Mouse (Mus musculus) hindbrain, embryonic 14.5 days (tissue): ENCODE measurements at regions not wholly inside any gene's neighbourhood (a gene's known extent, or its start where the extent isn't known, plus 50 kb on each side); places are given as distances from the start of the nearest gene placed in this dataset.

Source experiments
- ATAC-seq: fragments of 200-750 bp; cut with Nextera tagmentation; 2 replicates; pipeline ENCODE4 v1.8.0; 2017; ENCODE audit warnings: moderate number of reproducible peaks, mild to moderate bottlenecking, moderate TSS enrichment, moderate library complexity; ENCODE audit not compliant: low FRiP score
- DNase-seq: peaks from one replicate; pipeline ENCODE4 v3.0.0-alpha.2; 2015; ENCODE audit warnings: low spot score
- H3K27ac ChIP-seq: fragments of 300-500 bp; sonication (generic); 2 replicates; pipeline ENCODE4 v1.5.1; 2014; ENCODE audit warnings: mild to moderate bottlenecking, moderate library complexity
- H3K27me3 ChIP-seq: fragments of 300-500 bp; sonication (generic); 2 replicates; pipeline ENCODE4 v1.6.1; 2014; ENCODE audit warnings: mild to moderate bottlenecking, low read length, mixed read lengths; ENCODE audit not compliant: control insufficient read depth, insufficient read depth
- H3K36me3 ChIP-seq: fragments of 300-500 bp; sonication (generic); replicated peaks from 2 replicates; pipeline ENCODE4 v1.6.1; 2014; ENCODE audit not compliant: control insufficient read depth, insufficient read depth
- H3K4me1 ChIP-seq: fragments of 300-500 bp; sonication (generic); replicated peaks from 2 replicates; pipeline ENCODE4 v1.6.1; 2014; ENCODE audit warnings: antibody characterized with exemption, low read length, mixed read lengths; ENCODE audit not compliant: control insufficient read depth, insufficient read depth
- H3K4me2 ChIP-seq: fragments of 300-500 bp; sonication (generic); replicated peaks from 2 replicates; pipeline ENCODE4 v1.6.1; 2014; ENCODE audit warnings: mild to moderate bottlenecking, moderate library complexity
- H3K4me3 ChIP-seq: fragments of 300-500 bp; sonication (generic); replicated peaks from 2 replicates; pipeline ENCODE4 v1.5.1; 2014; ENCODE audit warnings: mild to moderate bottlenecking, low read length
- H3K9ac ChIP-seq: fragments of 300-500 bp; sonication (generic); 2 replicates; pipeline ENCODE4 v1.6.1; 2014
- H3K9me3 ChIP-seq: fragments of 300-500 bp; sonication (generic); 2 replicates; pipeline ENCODE4 v1.6.1; 2016; ENCODE audit warnings: low read length; ENCODE audit not compliant: control insufficient read depth
- WGBS: fragments of 180-500 bp; shearing (Covaris S2); extraction: QIAGEN DNeasy Blood & Tissue Kit; methylation state at CpG from one replicate; pipeline ENCODE4 v1.1.7; 2014; 5-methylcytosine and 5-hydroxymethylcytosine counted together

DNA sequence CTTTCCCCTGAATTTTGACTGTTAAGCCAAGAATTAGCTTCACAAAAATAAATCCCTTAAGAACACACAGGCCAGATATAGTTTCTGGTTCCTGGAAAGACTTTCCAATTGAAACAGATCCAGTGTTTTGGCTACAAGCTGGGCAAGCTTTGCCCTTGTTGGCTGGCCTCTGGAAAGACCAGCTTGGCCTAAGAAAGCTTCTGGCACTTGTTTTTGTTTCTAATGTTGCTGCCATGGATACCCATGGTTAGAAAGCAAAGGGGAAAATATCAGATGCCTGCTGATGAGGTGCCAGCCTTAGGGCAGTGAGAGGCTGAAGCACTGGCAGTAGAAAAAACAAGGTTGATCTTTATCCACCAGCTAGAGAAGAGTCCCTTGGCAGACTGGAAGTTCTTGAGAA lies 228.2 kb downstream of the Klhl13 start:
- Histone ChIP-seq H3K9ac (no peak overlapping the region), H3K27me3 (no peaks in the 10 kb centered on the region), H3K27ac (no peak overlapping the region), H3K4me3 (no peak overlapping the region), H3K9me3 (no peaks in the 10 kb centered on the region), H3K36me3 (no peaks in the 10 kb centered on the region), H3K4me2 (no peak overlapping the region), H3K4me1 (no peaks in the 10 kb centered on the region)
- DNase-seq (no peak), ATAC-seq (no peak)

DNA sequence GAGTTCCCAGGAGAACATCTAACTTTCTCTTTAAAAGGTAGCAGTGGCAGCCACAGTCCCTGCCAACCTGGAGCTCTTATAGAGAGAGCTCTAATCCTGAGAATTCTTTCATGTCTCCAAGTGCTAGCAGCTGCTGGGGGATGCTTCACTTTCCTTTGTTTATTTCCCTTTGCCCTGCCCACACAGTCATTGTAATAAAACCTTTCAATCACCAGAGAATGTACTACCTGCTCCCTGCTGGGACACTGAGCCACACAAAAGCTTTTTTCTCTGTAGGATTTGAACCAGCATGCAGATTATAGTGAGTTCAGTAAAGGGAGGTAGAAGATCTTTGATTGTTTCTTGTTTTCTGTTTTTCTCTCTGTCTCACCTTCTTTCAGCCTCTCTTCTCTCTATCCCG lies 269.0 kb downstream of the Klhl13 start:
- no peak overlapping the region for H3K27ac ChIP-seq
- 50% methylated on average over 1 of the region's 1 CpGs for WGBS
- H3K27me3 ChIP-seq: no peaks in the 10 kb centered on the region

DNA sequence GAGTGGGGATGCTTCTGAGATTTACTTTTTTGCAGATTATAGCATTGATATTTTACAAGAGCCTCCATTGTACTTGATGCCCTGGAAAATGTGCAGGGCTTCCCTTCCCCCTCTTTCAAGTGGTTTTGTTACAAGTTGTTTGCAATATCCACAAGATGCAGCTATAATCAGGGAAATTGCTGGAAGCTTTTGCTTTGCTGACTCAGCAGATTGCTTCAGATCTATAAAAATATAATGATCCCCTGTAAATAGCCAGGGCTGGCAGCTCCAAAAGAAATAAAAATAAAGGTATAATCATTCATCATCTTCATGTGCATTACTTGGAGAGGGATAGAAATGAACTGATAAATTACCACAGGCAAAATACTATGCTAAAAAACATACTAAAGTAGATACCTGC lies 272.1 kb downstream of the Klhl13 start:
- Histone ChIP-seq H3K27ac (no peak overlapping the region), H3K9me3 (no peaks in the 10 kb centered on the region), H3K4me2 (no peak overlapping the region), H3K9ac (no peak overlapping the region), H3K4me1 (no peaks in the 10 kb centered on the region), H3K4me3 (no peak overlapping the region), H3K27me3 (no peaks in the 10 kb centered on the region), H3K36me3 (no peaks in the 10 kb centered on the region)
- no peak for ATAC-seq
- DNase-seq: no peak

More for the DNA sequence above, 269.0 kb downstream of the Klhl13 start:
- no peak for ATAC-seq
- H3K36me3 ChIP-seq: no peaks in the 10 kb centered on the region
- no peak overlapping the region for H3K4me3 ChIP-seq
- H3K9me3 ChIP-seq: no peaks in the 10 kb centered on the region
- no peak overlapping the region for H3K9ac ChIP-seq
- H3K4me2 ChIP-seq: no peak overlapping the region
- DNase-seq: no peak
- no peaks in the 10 kb centered on the region for H3K4me1 ChIP-seq

DNA sequence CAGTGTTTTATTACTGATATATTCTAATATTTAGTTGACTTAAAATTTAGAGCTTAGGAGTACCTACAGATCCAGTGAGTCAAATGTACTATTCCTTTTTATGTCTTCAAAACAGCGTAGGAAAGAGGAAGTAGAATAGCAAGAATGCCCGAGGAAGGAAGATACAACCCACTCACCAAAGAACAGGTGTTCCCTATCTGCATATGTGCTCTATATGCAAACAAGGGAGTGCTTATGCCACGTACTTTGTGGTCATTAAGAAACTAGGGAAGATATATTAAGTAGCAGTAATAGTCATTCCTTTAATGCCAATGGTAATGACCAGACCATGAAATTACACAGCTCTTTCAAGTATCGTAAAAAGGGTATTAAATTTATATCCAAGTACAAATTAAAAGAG lies 298.4 kb downstream of the Klhl13 start:
- Histone ChIP-seq H3K27ac (no peak overlapping the region), H3K4me1 (no peaks in the 10 kb centered on the region), H3K9me3 (no peaks in the 10 kb centered on the region), H3K9ac (no peak overlapping the region), H3K27me3 (no peaks in the 10 kb centered on the region), H3K4me3 (no peak overlapping the region), H3K4me2 (no peak overlapping the region), H3K36me3 (no peaks in the 10 kb centered on the region)
- ATAC-seq: no peak
- 80% methylated on average over 4 of the region's 4 CpGs for WGBS
- no peak for DNase-seq

GRCm38 (mm10) chrX:23027622-23028021 lies 337.3 kb downstream of the Klhl13 start:
- Histone ChIP-seq H3K9me3 (no peaks in the 10 kb centered on the region), H3K36me3 (no peaks in the 10 kb centered on the region), H3K4me3 (no peak overlapping the region), H3K27ac (no peak overlapping the region), H3K4me1 (no peaks in the 10 kb centered on the region), H3K9ac (no peak overlapping the region), H3K4me2 (no peak overlapping the region), H3K27me3 (no peaks in the 10 kb centered on the region)
- DNase-seq (peak; percentile 32), ATAC-seq (no peak; the same call in 1 of the 2 replicates)
- WGBS: 70% methylated on average over 3 of the region's 3 CpGs

GRCm38 (mm10) chrX:23015562-23015961 lies 349.3 kb downstream of the Klhl13 start:
- no peak for ATAC-seq
- no peak overlapping the region for H3K9ac ChIP-seq

GRCm38 (mm10) chrX:23015118-23015517 lies 349.8 kb downstream of the Klhl13 start:
- no peaks in the 10 kb centered on the region for H3K36me3 ChIP-seq
- DNase-seq (no peak), ATAC-seq (no peak)
- no peak overlapping the region for H3K9ac ChIP-seq
- H3K9me3 ChIP-seq: no peaks in the 10 kb centered on the region
- no peak overlapping the region for H3K4me3 ChIP-seq
- no peak overlapping the region for H3K4me2 ChIP-seq
- no peak overlapping the region for H3K27ac ChIP-seq
- 88% methylated on average over 1 of the region's 1 CpGs for WGBS
- H3K27me3 ChIP-seq: no peaks in the 10 kb centered on the region
- no peaks in the 10 kb centered on the region for H3K4me1 ChIP-seq

More at GRCm38 (mm10) chrX:23015562-23015961, 349.3 kb downstream of the Klhl13 start:
- Histone ChIP-seq H3K4me3 (no peak overlapping the region), H3K36me3 (no peaks in the 10 kb centered on the region), H3K4me1 (no peaks in the 10 kb centered on the region), H3K9me3 (no peaks in the 10 kb centered on the region), H3K27ac (no peak overlapping the region), H3K27me3 (no peaks in the 10 kb centered on the region), H3K4me2 (no peak overlapping the region)
- WGBS: 39% methylated on average over 1 of the region's 1 CpGs
- DNase-seq: peak; percentile 24
